Mouse (Mus musculus): Measurements from ENCODE around the gene Chst13.

Chst13 gene

GRCm38 (mm10) chr6:90324991-90325390, at the start of gene Chst13:
TSS of gene Chst13 (minus strand) at chr6:90325185.
- peak; percentile 24 for DNase-seq

- peak; percentile 20 for DNase-seq
Measured at GRCm38 (mm10) chr6:90374647-90375046, 49.7 kb upstream of the Chst13 start.

- DNase-seq = peak; percentile 33
Measured at GRCm38 (mm10) chr6:90369725-90370553, 45.0 kb upstream of the Chst13 start.

- DNase-seq = peak; percentile 100
Measured at GRCm38 (mm10) chr6:90368976-90369724, 44.2 kb upstream of the Chst13 start, which contains the start of gene Zxdc. TSS of gene Zxdc (plus strand) at chr6:90369492.

GRCm38 (mm10) chr6:90363301-90363700, 38.3 kb upstream of the Chst13 start:
- no peak for DNase-seq

GRCm38 (mm10) chr6:90360922-90361614, 36.1 kb upstream of the Chst13 start:
- no peak for DNase-seq

- peak; percentile 72 for DNase-seq
Measured at GRCm38 (mm10) chr6:90360024-90360781, 35.2 kb upstream of the Chst13 start.

GRCm38 (mm10) chr6:90359445-90359844, 34.5 kb upstream of the Chst13 start:
- no peak for DNase-seq

- DNase-seq = no peak
Measured at GRCm38 (mm10) chr6:90358142-90358541, 33.2 kb upstream of the Chst13 start.

GRCm38 (mm10) chr6:90350011-90350410, 25.0 kb upstream of the Chst13 start:
- DNase-seq = no peak

- no peak for DNase-seq
Measured at GRCm38 (mm10) chr6:90348500-90348899, 23.5 kb upstream of the Chst13 start.

GRCm38 (mm10) chr6:90347183-90347582, 22.2 kb upstream of the Chst13 start:
- DNase-seq = no peak

GRCm38 (mm10) chr6:90342343-90342742, 17.4 kb upstream of the Chst13 start:
- DNase-seq = no peak

GRCm38 (mm10) chr6:90334244-90334643, 9.3 kb upstream of the Chst13 start:
- no peak for DNase-seq

- DNase-seq = peak; percentile 79
Measured at GRCm38 (mm10) chr6:90332561-90333425, 7.8 kb upstream of the Chst13 start, which contains the start of gene Uroc1. TSS of gene Uroc1 (plus strand) at chr6:90333284.

GRCm38 (mm10) chr6:90329953-90330352, 5.0 kb upstream of the Chst13 start:
- peak; percentile 32 for DNase-seq

- DNase-seq = peak; percentile 32
Measured at GRCm38 (mm10) chr6:90327670-90328069, 2.7 kb upstream of the Chst13 start.

GRCm38 (mm10) chr6:90324463-90324862, 522 bp downstream of the Chst13 start:
- DNase-seq = no peak

- DNase-seq = no peak
Measured at GRCm38 (mm10) chr6:90324026-90324425, 959 bp downstream of the Chst13 start.

GRCm38 (mm10) chr6:90321811-90322210, 3.2 kb downstream of the Chst13 start:
- no peak for DNase-seq

GRCm38 (mm10) chr6:90320429-90320828, 4.6 kb downstream of the Chst13 start:
- peak; percentile 60 for DNase-seq

All from kidney, adult 9 months (tissue).